ENCODE assay signal across 9 mouse cellular contexts in the genomic region with DNA sequence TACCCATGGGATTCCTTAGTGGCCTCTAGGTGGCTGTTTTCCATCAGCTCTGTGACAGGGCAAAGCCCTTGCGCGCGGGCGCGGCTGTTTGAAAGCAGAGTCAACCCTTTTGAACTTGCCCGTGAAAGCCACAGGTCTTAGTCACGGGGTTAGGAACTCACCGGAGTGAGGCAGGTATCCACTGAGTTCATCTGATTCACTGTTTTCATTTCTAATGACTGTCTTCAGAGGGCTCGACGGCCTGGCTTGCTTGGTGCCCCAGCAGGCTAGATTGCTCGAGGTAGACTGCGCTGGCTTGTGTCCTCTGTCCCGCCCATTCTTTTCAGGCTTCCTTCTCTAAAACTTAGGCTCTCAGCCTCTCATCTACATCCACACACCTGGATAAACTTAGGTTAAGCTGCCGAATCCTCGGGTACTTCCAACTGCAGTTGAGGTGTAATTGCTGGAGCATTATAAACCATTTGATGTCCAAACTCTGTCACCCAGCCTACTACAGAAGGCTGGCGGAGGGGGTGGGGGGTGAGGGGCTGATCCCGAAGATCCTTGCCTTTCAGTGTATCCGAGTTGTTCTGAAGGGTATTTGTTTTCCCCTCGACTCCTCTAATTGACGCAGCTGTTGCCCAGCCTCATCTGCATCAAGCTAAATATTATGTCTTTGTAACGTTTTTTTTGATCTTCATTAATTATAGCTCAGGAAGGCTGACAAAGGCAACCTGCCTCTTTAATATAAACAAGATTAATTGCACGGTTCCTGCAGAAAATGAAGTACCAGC. TPM values are rescaled to one million over a fixed set of nuclear protein-coding genes. Genes with fewer than 3 reads are reported as not detected.
DNase-seq lines count a peak whose midpoint lies in the region; ATAC-seq lines count a peak whose summit lies in the region.
"Had no signal": no experiment of that assay in that cellular context is flagged by ENCODE, and none has a peak within 500 bp of the region (broad histone marks: within the 10 kb centered on the region; RNA-seq: fewer than 3 reads in every experiment).

No protein-coding gene starts in this region.

- no peaks in the 10 kb centered on the region for H3K27me3 ChIP-seq in kidney, embryonic 15.5 days
- H3K27me3 ChIP-seq in hindbrain, embryonic 10.5 days (ENCODE audit: insufficient read depth, poor library complexity, severe bottlenecking): peaks cover 18% of the 10 kb centered on the region
- no peaks in the 10 kb centered on the region for H3K27me3 ChIP-seq in midbrain, embryonic 14.5 days (ENCODE audit: control insufficient read depth, insufficient read depth, low read length)

- ATAC-seq in kidney, embryonic 15.5 days (replicated peaks; ENCODE audit: low FRiP score): no peak; the same call in 1 of the 2 replicates
- peak; percentile 43 for ATAC-seq in common myeloid progenitor, adult 5-6 weeks (replicated peaks; ENCODE audit: low read depth, poor library complexity, severe bottlenecking)
- no peak; the same call in 1 of the 2 replicates for ATAC-seq in midbrain, embryonic 14.5 days (ENCODE audit: low FRiP score, low TSS enrichment)

- H3K4me3 ChIP-seq in kidney, embryonic 15.5 days (replicated peaks): peak overlapping the region; percentile 22
- peak overlapping the region; percentile 25 for H3K4me3 ChIP-seq in hindbrain, embryonic 10.5 days
- H3K4me3 ChIP-seq in midbrain, embryonic 14.5 days (replicated peaks; ENCODE audit: low read depth, low read length): no peak overlapping the region
- H3K4me3 ChIP-seq: liver, embryonic 15.5 days had no signal

- H3K9me3 ChIP-seq in kidney, embryonic 15.5 days (replicated peaks): no peaks in the 10 kb centered on the region
- H3K9me3 ChIP-seq in hindbrain, embryonic 10.5 days: no peaks in the 10 kb centered on the region
- no peaks in the 10 kb centered on the region for H3K9me3 ChIP-seq in midbrain, embryonic 14.5 days (ENCODE audit: control insufficient read depth, low read length)
- H3K9me3 ChIP-seq: liver, embryonic 15.5 days had no signal

- no peak overlapping the region for H3K9ac ChIP-seq in kidney, embryonic 15.5 days
- H3K9ac ChIP-seq in midbrain, embryonic 14.5 days (replicated peaks; ENCODE audit: low read length): no peak overlapping the region
- H3K9ac ChIP-seq: liver, embryonic 15.5 days had no signal

- H3K4me1 ChIP-seq in kidney, embryonic 15.5 days: peaks cover 22% of the 10 kb centered on the region
- peaks cover 22% of the 10 kb centered on the region for H3K4me1 ChIP-seq in hindbrain, embryonic 10.5 days (replicated peaks)
- peaks cover 12% of the 10 kb centered on the region for H3K4me1 ChIP-seq in midbrain, embryonic 14.5 days (ENCODE audit: control insufficient read depth, insufficient read depth, low read length)
- H3K4me1 ChIP-seq: liver, embryonic 15.5 days had no signal

- no peaks in the 10 kb centered on the region for H3K36me3 ChIP-seq in kidney, embryonic 15.5 days
- no peaks in the 10 kb centered on the region for H3K36me3 ChIP-seq in hindbrain, embryonic 10.5 days
- H3K36me3 ChIP-seq in midbrain, embryonic 14.5 days (ENCODE audit: control insufficient read depth, insufficient read depth, low read length): no peaks in the 10 kb centered on the region
- H3K36me3 ChIP-seq: liver, embryonic 15.5 days had no signal

- H3K4me2 ChIP-seq in kidney, embryonic 15.5 days: peak overlapping the region; percentile 51
- peak overlapping the region; percentile 34 for H3K4me2 ChIP-seq in midbrain, embryonic 14.5 days (ENCODE audit: low read length)
- H3K4me2 ChIP-seq: liver, embryonic 15.5 days had no signal

- 0 out of 2 replicates have a peak overlapping the region, but pooled peaks have one; percentile 61 for H3K27ac ChIP-seq in kidney, embryonic 15.5 days
- no peak overlapping the region for H3K27ac ChIP-seq in hindbrain, embryonic 10.5 days
- no peak overlapping the region for H3K27ac ChIP-seq in midbrain, embryonic 14.5 days (replicated peaks; ENCODE audit: low read depth, low read length)
- H3K27ac ChIP-seq: liver, embryonic 15.5 days had no signal

- no peak for DNase-seq in kidney, adult 11 months
- peak; percentile 21 for DNase-seq in hindbrain, embryonic 10.5 days (ENCODE audit: low spot score)
- peak; percentile 37 for DNase-seq in midbrain, embryonic 14.5 days
- no peak for DNase-seq in frontal cortex, postnatal 14 days (ENCODE audit: low spot score in 2 of 2)
- DNase-seq in cerebellum, adult 18-20 months: no peak
- no peak for DNase-seq in gastrocnemius, adult 18-20 months (ENCODE audit: low spot score)

- 4% methylated on average over 22 of the region's 22 CpGs for WGBS in kidney, embryonic 15.5 days
- WGBS in hindbrain, embryonic 10.5 days: 5% methylated on average over 22 of the region's 22 CpGs
- 7% methylated on average over 22 of the region's 22 CpGs for WGBS in midbrain, embryonic 14.5 days

RNA-seq across cellular contexts. Expression of gene Edar, which starts 24.0 kb away (rescaled TPM):
- polyA plus RNA-seq in kidney, embryonic 15.5 days (2015; fragmentation: Nextera tagmentation; extraction: Ambion mirVana): 0.22 and 0.36 TPM in 2 replicates
- total RNA-seq in common myeloid progenitor, adult 5-6 weeks (2017): 0.09 TPM in 1 of 2 replicates, not detected in the other
- polyA plus RNA-seq in hindbrain, embryonic 10.5 days (2016; fragmentation: Nextera tagmentation; extraction: Ambion mirVana): 0.08 and 0.20 TPM in 2 replicates
- 0.09 and 0.41 TPM in 2 replicates for polyA plus RNA-seq in midbrain, embryonic 14.5 days (2014; fragmentation: Nextera tagmentation; extraction: Ambion mirVana)
- under 1 TPM in 1 of 2 experiments, not detected in 1; 0.14 TPM for total RNA-seq in gastrocnemius, adult 18-20 months (2021)
- polyA plus RNA-seq: liver, embryonic 15.5 days had no signal

Comparison
In these comparisons a context has a peak if more than half of its experiments do, and no peak if none do; other contexts are left out.
1. DNase-seq: peak in hindbrain, embryonic 10.5 days (single experiment) and midbrain, embryonic 14.5 days (single experiment); none in kidney, adult 11 months (single experiment), frontal cortex, postnatal 14 days (0 of 2), cerebellum, adult 18-20 months (0 of 2) and gastrocnemius, adult 18-20 months (single experiment).